Mouse (Mus musculus) myocyte (in vitro differentiated cells): ENCODE measurements at regions not wholly inside any gene's neighbourhood (a gene's known extent, or its start where the extent isn't known, plus 50 kb on each side); places are given as distances from the start of the nearest gene placed in this dataset.

Experiments used
- MYOD1 ChIP-seq, 3 experiments: IDR thresholded peaks; one replicate each; pipeline ENCODE4 v1.6.1; 2011; ENCODE audit warnings: control low read depth in 2 of 3, low read depth in 2 of 3, mild to moderate bottlenecking in 2 of 3, moderate library complexity in 1 of 3; ENCODE audit not compliant: insufficient read length in 2 of 3, control insufficient read depth in 1 of 3
- POLR2A ChIP-seq: IDR thresholded peaks from one replicate; pipeline ENCODE4 v1.6.1; 2011; ENCODE audit warnings: low read depth, mild to moderate bottlenecking, control low read depth, moderate library complexity; ENCODE audit not compliant: insufficient read length
- POLR2AphosphoS2 ChIP-seq: IDR thresholded peaks from one replicate; pipeline ENCODE4 v1.6.1; 2011; ENCODE audit warnings: low read depth, control low read depth; ENCODE audit not compliant: insufficient read length
- TCF12 ChIP-seq: IDR thresholded peaks from one replicate; pipeline ENCODE4 v1.6.1; 2011; ENCODE audit warnings: mild to moderate bottlenecking, control low read depth; ENCODE audit not compliant: poor library complexity, insufficient read depth, severe bottlenecking

- TF ChIP-seq POLR2A: no peak
- no peak for TF ChIP-seq TCF12
- no peak for TF ChIP-seq POLR2AphosphoS2
- no peak for TF ChIP-seq MYOD1 (IDR thresholded peaks at IDR 0.05; ENCODE audit: control insufficient read depth in 1 of 3, insufficient read length in 2 of 3, low read depth in 2 of 3)
Measured at GRCm38 (mm10) chr10:51950016-51950415, 72.3 kb upstream of the Vgll2 start.
